Mouse (Mus musculus) heart, embryonic 11.5 days (tissue): Measurements from ENCODE around the gene Tnip1. TPM values are rescaled to one million over a fixed set of nuclear protein-coding genes. Genes with fewer than 3 reads are reported as not detected.

Source experiments
- ATAC-seq: fragments of 200-750 bp; cut with Nextera tagmentation; replicated peaks from 2 replicates; pipeline ENCODE4 v1.8.0; 2017; ENCODE audit warnings: moderate library complexity; ENCODE audit not compliant: insufficient number of reproducible peaks, low FRiP score, low TSS enrichment
- H3K27ac ChIP-seq: fragments of 300-500 bp; sonication (generic); 2 replicates; pipeline ENCODE4 v1.5.1; 2014; ENCODE audit warnings: mild to moderate bottlenecking, low read depth, low read length
- H3K27me3 ChIP-seq: fragments of 300-500 bp; sonication (generic); 2 replicates; pipeline ENCODE4 v1.6.1; 2014; ENCODE audit warnings: mild to moderate bottlenecking, low read length, mixed read lengths; ENCODE audit not compliant: control insufficient read depth, insufficient read depth
- H3K36me3 ChIP-seq: fragments of 300-500 bp; sonication (generic); 2 replicates; pipeline ENCODE4 v1.6.1; 2014; ENCODE audit warnings: mild to moderate bottlenecking, low read length, moderate library complexity, mixed read lengths; ENCODE audit not compliant: control insufficient read depth, insufficient read depth
- H3K4me1 ChIP-seq: fragments of 300-500 bp; sonication (generic); 2 replicates; pipeline ENCODE4 v1.6.1; 2014; ENCODE audit warnings: low read length; ENCODE audit not compliant: control insufficient read depth, insufficient read depth
- H3K4me2 ChIP-seq: fragments of 300-500 bp; sonication (generic); 2 replicates; pipeline ENCODE4 v1.6.1; 2014; ENCODE audit warnings: mild to moderate bottlenecking, moderate library complexity
- H3K4me3 ChIP-seq: fragments of 300-500 bp; sonication (generic); 2 replicates; pipeline ENCODE4 v1.5.1; 2014; ENCODE audit warnings: low read depth, low read length
- H3K9ac ChIP-seq: fragments of 300-500 bp; sonication (generic); 2 replicates; pipeline ENCODE4 v1.6.1; 2014; ENCODE audit warnings: mild to moderate bottlenecking, low read depth, low read length, moderate library complexity
- H3K9me3 ChIP-seq: fragments of 300-500 bp; sonication (generic); replicated peaks from 2 replicates; pipeline ENCODE4 v1.6.1; 2016; ENCODE audit warnings: low read length; ENCODE audit not compliant: control insufficient read depth
- WGBS: fragments of 180-500 bp; shearing (Covaris S2); extraction: QIAGEN DNeasy Blood & Tissue Kit; methylation state at CpG from one replicate; pipeline ENCODE4 v1.1.7; 2014; ENCODE audit not compliant: insufficient replicate concordance; 5-methylcytosine and 5-hydroxymethylcytosine counted together
- polyA plus RNA-seq: library from polyadenylated mRNA; unstranded; fragments of >200 nt; fragmentation: Nextera tagmentation; extraction: Ambion mirVana; gene quantifications from 2 replicates; pipeline ENCODE4 v1.2.1, GENCODE M21; 2014

Gene Tnip1
- polyA plus RNA-seq, 1 experiment from 2014 or later = 16.0 TPM

GRCm38 (mm10) chr11:54928219-54928618 is 34.5 kb downstream of the Tnip1 start:
- Histone ChIP-seq H3K4me3 (no peak overlapping the region), H3K9ac (no peak overlapping the region), H3K9me3 (no peaks in the 10 kb centered on the region), H3K4me2 (no peak overlapping the region), H3K27me3 (no peaks in the 10 kb centered on the region), H3K27ac (no peak overlapping the region), H3K4me1 (peaks cover 18% of the 10 kb centered on the region), H3K36me3 (peaks cover 19% of the 10 kb centered on the region)
- WGBS = 81% methylated on average over 3 of the region's 3 CpGs
- no peak for ATAC-seq

- H3K27me3 ChIP-seq = no peaks in the 10 kb centered on the region
- no peak overlapping the region for H3K4me3 ChIP-seq
- no peaks in the 10 kb centered on the region for H3K9me3 ChIP-seq
- H3K36me3 ChIP-seq = peaks cover 23% of the 10 kb centered on the region
- peak overlapping the region; percentile 50; the same call in 1 of the 2 replicates for H3K27ac ChIP-seq
- peaks cover 18% of the 10 kb centered on the region for H3K4me1 ChIP-seq
- WGBS = 66% methylated on average over 14 of the region's 14 CpGs
- H3K4me2 ChIP-seq = no peak overlapping the region
- ATAC-seq = no peak
- H3K9ac ChIP-seq = 0 out of 2 replicates have a peak overlapping the region, but pooled peaks have one; percentile 10
These were observed 35.2 kb downstream of the Tnip1 start for GRCm38 (mm10) chr11:54927346-54928140.

- WGBS = 83% methylated on average over 14 of the region's 14 CpGs
- Histone ChIP-seq H3K9ac (no peak overlapping the region), H3K4me2 (no peak overlapping the region), H3K9me3 (no peaks in the 10 kb centered on the region), H3K27ac (no peak overlapping the region), H3K36me3 (peaks cover 21% of the 10 kb centered on the region), H3K4me1 (peaks cover 33% of the 10 kb centered on the region), H3K27me3 (no peaks in the 10 kb centered on the region), H3K4me3 (no peak overlapping the region)
- no peak for ATAC-seq
These were observed 38.6 kb downstream of the Tnip1 start for GRCm38 (mm10) chr11:54924145-54924544.

- ATAC-seq = no peak
- H3K9ac ChIP-seq = no peak overlapping the region
- H3K4me1 ChIP-seq = peaks cover 28% of the 10 kb centered on the region
- 76% methylated on average over 3 of the region's 3 CpGs for WGBS
- no peaks in the 10 kb centered on the region for H3K9me3 ChIP-seq
- H3K4me3 ChIP-seq = no peak overlapping the region
- H3K27ac ChIP-seq = no peak overlapping the region
- no peak overlapping the region for H3K4me2 ChIP-seq
- H3K27me3 ChIP-seq = no peaks in the 10 kb centered on the region
- H3K36me3 ChIP-seq = peaks cover 32% of the 10 kb centered on the region
These were observed 40.2 kb downstream of the Tnip1 start for GRCm38 (mm10) chr11:54922488-54922887.

GRCm38 (mm10) chr11:54921798-54922197 is 40.9 kb downstream of the Tnip1 start:
- peak overlapping the region; percentile 70 for H3K27ac ChIP-seq
- peaks cover 21% of the 10 kb centered on the region for H3K4me1 ChIP-seq
- no peak overlapping the region for H3K9ac ChIP-seq
- H3K36me3 ChIP-seq = peaks cover 37% of the 10 kb centered on the region
- 38% methylated on average over 7 of the region's 7 CpGs for WGBS
- no peaks in the 10 kb centered on the region for H3K9me3 ChIP-seq
- peak; percentile 44; the same call in 1 of the 2 replicates for ATAC-seq
- no peak overlapping the region for H3K4me3 ChIP-seq
- no peak overlapping the region for H3K4me2 ChIP-seq
- H3K27me3 ChIP-seq = no peaks in the 10 kb centered on the region

- WGBS = 72% methylated on average over 6 of the region's 6 CpGs
- Histone ChIP-seq H3K9ac (no peak overlapping the region), H3K36me3 (peaks cover 40% of the 10 kb centered on the region), H3K9me3 (no peaks in the 10 kb centered on the region), H3K4me2 (no peak overlapping the region), H3K27me3 (no peaks in the 10 kb centered on the region), H3K4me1 (peaks cover 18% of the 10 kb centered on the region), H3K4me3 (no peak overlapping the region), H3K27ac (peak overlapping the region; percentile 70)
- no peak for ATAC-seq
These were observed 41.6 kb downstream of the Tnip1 start for GRCm38 (mm10) chr11:54920973-54921580.

GRCm38 (mm10) chr11:54920127-54920972 is 42.4 kb downstream of the Tnip1 start:
- H3K4me1 ChIP-seq = peaks cover 18% of the 10 kb centered on the region
- peak overlapping the region; percentile 70 for H3K27ac ChIP-seq
- peaks cover 36% of the 10 kb centered on the region for H3K36me3 ChIP-seq
- H3K9me3 ChIP-seq = no peaks in the 10 kb centered on the region
- H3K4me3 ChIP-seq = no peak overlapping the region
- WGBS = 61% methylated on average over 11 of the region's 11 CpGs
- no peaks in the 10 kb centered on the region for H3K27me3 ChIP-seq
- no peak overlapping the region for H3K9ac ChIP-seq
- no peak overlapping the region for H3K4me2 ChIP-seq
- no peak for ATAC-seq

- Histone ChIP-seq H3K4me3 (no peak overlapping the region), H3K9ac (no peak overlapping the region), H3K4me2 (no peak overlapping the region), H3K9me3 (no peaks in the 10 kb centered on the region), H3K36me3 (peaks cover 28% of the 10 kb centered on the region), H3K27me3 (no peaks in the 10 kb centered on the region), H3K27ac (no peak overlapping the region), H3K4me1 (peaks cover 18% of the 10 kb centered on the region)
- no peak for ATAC-seq
- WGBS = 87% methylated on average over 4 of the region's 4 CpGs
These were observed 44.4 kb downstream of the Tnip1 start for GRCm38 (mm10) chr11:54918273-54918672.
